Mouse (Mus musculus): Measurements from ENCODE around the gene Hist2h3c1. TPM values are rescaled to one million over a fixed set of nuclear protein-coding genes. Genes with fewer than 3 reads are reported as not detected.
"Not testable (repeated sequence)": the region's sequence is repeated elsewhere in the genome, so short reads cannot be mapped to it uniquely, and the experiment has no call there.

The Hist2h3c1 gene
- polyA plus RNA-seq, 1 experiment from 2014 or later, result 0.71 TPM

- Histone ChIP-seq H3K27me3 (no peaks in the 10 kb centered on the region), H3K9me3 (replicated peaks) (no peaks in the 10 kb centered on the region), H3K4me3 (peak overlapping the region; percentile 37), H3K36me3 (no peaks in the 10 kb centered on the region), H3K9ac (peak overlapping the region; percentile 56), H3K27ac (peak overlapping the region; percentile 68), H3K4me2 (replicated peaks) (peak overlapping the region; percentile 55), H3K4me1 (peaks cover 15% of the 10 kb centered on the region)
- no peak for ATAC-seq (ENCODE audit: low FRiP score)
- under 1% methylated on average over 12 of the region's 12 CpGs for WGBS
Measured at GRCm38 (mm10) chr3:96237904-96238511, 8.5 kb upstream of the Hist2h3c1 start.

GRCm38 (mm10) chr3:96238954-96239793 is 7.3 kb upstream of the Hist2h3c1 start, which contains the start of gene Hist2h3c2:
TSS of gene Hist2h3c2 (minus strand) at chr3:96239127.
- peak within 1 kb of the TSS; percentile 56 for H3K9ac ChIP-seq
- peak; percentile 93 for ATAC-seq (ENCODE audit: low FRiP score)
- WGBS, result 0% methylated on average over 11 of the region's 68 CpGs

GRCm38 (mm10) chr3:96239949-96240798 is 6.3 kb upstream of the Hist2h3c1 start, which contains the start of gene Hist2h2aa2:
TSS of gene Hist2h2aa2 (minus strand) at chr3:96240276.
- not testable (repeated sequence) for H3K9me3 ChIP-seq (replicated peaks); H3K36me3 ChIP-seq; H3K27me3 ChIP-seq
- H3K4me1 ChIP-seq, result peaks cover 22% of the 10 kb centered on the region
- peak within 1 kb of the TSS; percentile 55; the same call in 1 of the 2 replicates for H3K9ac ChIP-seq
- peak within 1 kb of the TSS; percentile 32 for H3K4me3 ChIP-seq
- H3K4me2 ChIP-seq (replicated peaks), result peak within 1 kb of the TSS; percentile 44
- H3K27ac ChIP-seq, result peak within 1 kb of the TSS; percentile 88
- WGBS, result 3% methylated on average over 37 of the region's 85 CpGs
- ATAC-seq (ENCODE audit: low FRiP score), result peak; percentile 86

More at GRCm38 (mm10) chr3:96238954-96239793, 7.3 kb upstream of the Hist2h3c1 start, which contains the start of gene Hist2h3c2:
- Histone ChIP-seq H3K4me1 (peaks cover 17% of the 10 kb centered on the region), H3K4me3 (peak within 1 kb of the TSS; percentile 37), H3K4me2 (replicated peaks) (peak within 1 kb of the TSS; percentile 55), H3K27ac (peak within 1 kb of the TSS; percentile 76)
- H3K9me3 ChIP-seq (replicated peaks); H3K36me3 ChIP-seq; H3K27me3 ChIP-seq: not testable (repeated sequence)

- 79% methylated on average over 9 of the region's 9 CpGs for WGBS
- no peak for ATAC-seq (ENCODE audit: low FRiP score)
- H3K4me3 ChIP-seq, result no peak overlapping the region
- H3K27ac ChIP-seq, result peak overlapping the region; percentile 88
- peak overlapping the region; percentile 55; the same call in 1 of the 2 replicates for H3K9ac ChIP-seq
- H3K4me2 ChIP-seq (replicated peaks), result peak overlapping the region; percentile 44
- H3K4me1 ChIP-seq, result peaks cover 22% of the 10 kb centered on the region
- H3K9me3 ChIP-seq (replicated peaks), result no peaks in the 10 kb centered on the region
- no peaks in the 10 kb centered on the region for H3K36me3 ChIP-seq
- H3K27me3 ChIP-seq, result no peaks in the 10 kb centered on the region
Measured at GRCm38 (mm10) chr3:96240799-96241197, 5.7 kb upstream of the Hist2h3c1 start.

- peak overlapping the region; percentile 84; the same call in 1 of the 2 replicates for H3K9ac ChIP-seq
- no peaks in the 10 kb centered on the region for H3K9me3 ChIP-seq (replicated peaks)
- peak overlapping the region; percentile 60; the same call in 1 of the 2 replicates for H3K4me2 ChIP-seq (replicated peaks)
- H3K4me3 ChIP-seq, result no peak overlapping the region
- 83% methylated on average over 7 of the region's 7 CpGs for WGBS
- no peaks in the 10 kb centered on the region for H3K36me3 ChIP-seq
- H3K27me3 ChIP-seq, result no peaks in the 10 kb centered on the region
- ATAC-seq (ENCODE audit: low FRiP score), result no peak
- H3K4me1 ChIP-seq, result peaks cover 16% of the 10 kb centered on the region
- peak overlapping the region; percentile 98 for H3K27ac ChIP-seq
Measured at GRCm38 (mm10) chr3:96243921-96244572, 2.4 kb upstream of the Hist2h3c1 start.

- not testable (repeated sequence) for H3K9me3 ChIP-seq (replicated peaks); H3K36me3 ChIP-seq; H3K27me3 ChIP-seq
- under 1% methylated on average over 43 of the region's 88 CpGs for WGBS
- peak; percentile 90 for ATAC-seq (ENCODE audit: low FRiP score)
- H3K4me2 ChIP-seq (replicated peaks), result peak within 1 kb of the TSS; percentile 60
- peak within 1 kb of the TSS; percentile 84 for H3K9ac ChIP-seq
- peak within 1 kb of the TSS; percentile 46 for H3K4me3 ChIP-seq
- peak within 1 kb of the TSS; percentile 98 for H3K27ac ChIP-seq
- H3K4me1 ChIP-seq, result peaks cover 18% of the 10 kb centered on the region
Measured at GRCm38 (mm10) chr3:96245003-96245886, 1.2 kb upstream of the Hist2h3c1 start, which contains the start of gene Hist2h2aa1. TSS of gene Hist2h2aa1 (plus strand) at chr3:96245497.

GRCm38 (mm10) chr3:96246018-96246417 is 467 bp upstream of the Hist2h3c1 start:
- WGBS, result under 1% methylated on average over 10 of the region's 21 CpGs
- not testable (repeated sequence) for H3K9me3 ChIP-seq (replicated peaks); H3K9ac ChIP-seq; ATAC-seq (ENCODE audit: low FRiP score); H3K36me3 ChIP-seq; H3K27me3 ChIP-seq
- Histone ChIP-seq H3K4me3 (peak overlapping the region; percentile 31), H3K27ac (peak overlapping the region; percentile 77; the same call in 1 of the 2 replicates), H3K4me1 (peaks cover 18% of the 10 kb centered on the region), H3K4me2 (replicated peaks) (peak overlapping the region; percentile 41)

- Histone ChIP-seq H3K9me3 (replicated peaks) (no peaks in the 10 kb centered on the region), H3K36me3 (no peaks in the 10 kb centered on the region), H3K27me3 (no peaks in the 10 kb centered on the region), H3K4me1 (peaks cover 18% of the 10 kb centered on the region), H3K9ac (peak overlapping the region; percentile 59), H3K27ac (peak overlapping the region; percentile 68), H3K4me2 (replicated peaks) (peak overlapping the region; percentile 52), H3K4me3 (peak overlapping the region; percentile 35)
- WGBS, result 3% methylated on average over 11 of the region's 11 CpGs
- no peak for ATAC-seq (ENCODE audit: low FRiP score)
Measured at GRCm38 (mm10) chr3:96247356-96248140, 1.1 kb downstream of the Hist2h3c1 start.

- Histone ChIP-seq H3K4me2 (replicated peaks) (peak overlapping the region; percentile 52), H3K4me1 (peaks cover 18% of the 10 kb centered on the region), H3K27ac (no peak overlapping the region), H3K9me3 (replicated peaks) (no peaks in the 10 kb centered on the region), H3K36me3 (no peaks in the 10 kb centered on the region), H3K4me3 (peak overlapping the region; percentile 35), H3K27me3 (no peaks in the 10 kb centered on the region), H3K9ac (peak overlapping the region; percentile 59; the same call in 1 of the 2 replicates)
- WGBS, result 49% methylated on average over 6 of the region's 6 CpGs
- ATAC-seq (ENCODE audit: low FRiP score), result no peak
Measured at GRCm38 (mm10) chr3:96248141-96249033, 1.9 kb downstream of the Hist2h3c1 start.
